Mouse (Mus musculus) common myeloid progenitor, adult 5-6 weeks (primary cell): ENCODE results near the gene Gramd4. TPM values are rescaled to one million over a fixed set of nuclear protein-coding genes. Genes with fewer than 3 reads are reported as not detected.
"Not testable (repeated sequence)": the region's sequence is repeated elsewhere in the genome, so short reads cannot be mapped to it uniquely, and the experiment has no call there.

Source experiments
- ATAC-seq: replicated peaks from 2 replicates; pipeline ENCODE4 v1.8.0; 2016; ENCODE audit warnings: low read depth, mild to moderate bottlenecking, moderate TSS enrichment, inconsistent platforms; ENCODE audit not compliant: poor library complexity, severe bottlenecking
- total RNA-seq: library from RNA; stranded (forward); fragments of 200-1000, 187-1606 nt; gene quantifications from 2 replicates; pipeline ENCODE4 v1.2.3, GENCODE M21; 2017

The Gramd4 gene
- total RNA-seq, 1 experiment from 2014 or later = 33.1 TPM

DNA sequence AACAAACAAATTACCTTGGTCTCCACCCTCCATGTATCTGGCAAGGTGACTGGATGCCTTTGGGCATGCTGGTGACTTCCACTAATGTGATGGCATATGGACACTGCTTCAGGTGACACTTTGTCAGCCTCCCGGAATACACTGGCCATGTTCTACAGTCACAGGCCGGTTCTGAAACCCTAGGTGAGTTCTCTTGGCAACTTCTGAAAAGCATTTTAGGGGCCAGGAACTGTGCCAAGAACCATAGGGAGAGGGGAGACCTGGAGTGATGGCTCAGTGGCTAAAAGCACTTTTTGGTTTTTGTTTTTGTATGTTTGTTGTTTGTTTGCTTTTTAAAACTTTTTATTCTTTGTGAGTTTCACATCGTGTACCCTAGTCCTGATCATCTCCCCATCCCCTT, 8.0 kb upstream of the Gramd4 start:
- ATAC-seq = no peak

DNA sequence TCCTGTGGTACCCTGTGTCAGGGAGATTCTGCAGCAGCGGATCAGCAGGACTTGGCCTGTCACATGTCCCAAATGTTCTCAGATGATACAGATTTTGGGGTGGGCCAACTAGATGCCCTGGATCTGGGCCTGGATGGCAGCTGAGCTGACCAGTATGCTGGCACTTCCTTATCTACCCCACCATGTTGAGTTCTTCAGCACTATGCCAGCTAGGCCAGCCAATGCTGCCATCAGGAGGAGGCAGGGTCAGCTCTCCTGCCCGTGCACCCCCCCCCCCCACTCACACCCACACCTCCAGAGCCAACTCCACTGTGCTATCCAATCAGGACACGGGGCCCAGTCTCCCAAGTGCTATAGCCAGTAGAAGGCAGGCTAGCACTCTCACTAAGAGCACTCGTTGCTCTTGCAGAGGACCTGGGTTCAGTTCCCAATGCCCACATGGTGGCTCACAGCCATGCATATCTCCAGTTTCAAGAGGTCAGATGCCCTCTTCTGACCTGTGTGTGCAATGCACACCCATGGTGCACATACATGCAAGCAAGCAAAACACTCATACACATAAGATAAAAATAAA, 7.2 kb upstream of the Gramd4 start:
- ATAC-seq = peak; percentile 37

DNA sequence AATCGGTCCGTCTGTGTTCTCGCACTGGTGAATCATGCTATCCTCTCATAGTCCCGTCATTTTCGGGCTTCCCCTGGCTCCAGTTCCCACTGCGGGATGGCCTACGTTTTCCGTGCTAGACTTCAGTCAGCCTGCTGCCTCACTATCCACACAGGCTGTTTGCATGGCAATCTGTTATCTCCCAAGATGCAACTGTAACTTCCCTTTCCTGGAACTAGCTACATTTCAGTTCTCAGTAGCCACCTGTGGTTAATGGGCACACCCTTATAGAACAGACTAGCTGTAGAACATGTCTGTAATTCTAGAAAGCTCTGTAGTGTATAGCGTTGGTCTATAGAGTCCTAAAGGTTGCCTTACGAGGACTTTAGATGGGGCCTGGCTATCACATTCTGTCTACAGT, 6.3 kb upstream of the Gramd4 start:
- peak; percentile 82 for ATAC-seq

DNA sequence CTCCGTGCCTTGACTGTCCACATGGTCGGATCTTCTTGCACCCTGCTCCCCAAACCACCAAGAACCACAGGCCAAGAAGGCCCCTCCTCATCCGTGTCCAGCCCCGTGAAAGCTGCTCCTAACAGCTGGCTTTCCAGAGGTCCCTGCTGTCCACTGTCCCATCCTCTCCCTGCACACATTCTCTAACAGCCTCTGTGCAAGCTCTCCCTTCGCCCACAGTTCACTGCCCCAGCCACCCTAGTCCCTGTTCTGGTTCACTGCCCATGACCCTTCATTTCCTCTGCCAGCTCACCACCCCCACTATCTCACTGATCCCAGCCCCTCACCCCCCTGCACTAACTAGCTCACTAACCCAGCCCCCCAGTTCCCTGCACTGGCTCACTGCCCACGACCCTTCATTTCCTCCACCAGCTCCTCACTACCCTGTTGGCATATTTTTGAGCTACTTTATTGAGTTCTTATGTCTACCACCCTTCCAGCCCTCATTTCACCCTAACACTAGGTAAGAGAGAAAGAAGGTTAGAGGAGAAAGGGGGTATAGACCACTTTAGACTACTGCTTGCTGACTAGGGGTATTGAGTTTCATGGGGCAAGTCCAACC, 5.5 kb upstream of the Gramd4 start:
- ATAC-seq = no peak

DNA sequence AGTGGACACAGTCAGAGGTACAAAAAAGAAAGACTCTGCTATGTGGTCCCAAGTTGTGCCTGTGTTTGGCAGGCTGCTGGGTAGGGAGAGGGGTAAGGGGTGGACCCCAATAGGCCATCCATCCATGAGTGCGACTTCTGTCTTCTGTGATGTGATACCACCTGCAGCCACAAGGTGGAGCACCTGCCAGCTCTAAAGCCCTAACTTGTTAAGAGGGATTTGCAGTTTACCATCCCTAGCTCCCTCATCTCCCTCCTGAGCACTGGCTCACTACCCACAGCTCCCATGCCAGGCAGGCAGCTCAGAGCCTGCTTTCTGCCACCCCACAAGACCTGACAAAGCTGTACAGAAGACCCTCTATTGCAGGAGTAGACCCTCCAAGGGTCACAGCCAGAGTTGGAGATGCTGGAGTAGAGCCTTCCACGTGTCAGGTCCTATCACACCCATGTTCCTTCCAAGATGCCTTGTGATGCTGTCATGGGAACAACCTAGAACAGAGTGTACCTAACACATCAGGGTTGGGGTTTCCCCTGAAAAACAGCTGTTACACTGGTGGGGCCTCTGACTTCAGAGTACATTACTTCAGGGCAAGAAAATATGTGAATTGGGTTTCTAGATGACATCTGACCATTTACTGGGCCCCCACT, 3.5 kb upstream of the Gramd4 start:
- ATAC-seq = peak; percentile 37; the same call in 1 of the 2 replicates

DNA sequence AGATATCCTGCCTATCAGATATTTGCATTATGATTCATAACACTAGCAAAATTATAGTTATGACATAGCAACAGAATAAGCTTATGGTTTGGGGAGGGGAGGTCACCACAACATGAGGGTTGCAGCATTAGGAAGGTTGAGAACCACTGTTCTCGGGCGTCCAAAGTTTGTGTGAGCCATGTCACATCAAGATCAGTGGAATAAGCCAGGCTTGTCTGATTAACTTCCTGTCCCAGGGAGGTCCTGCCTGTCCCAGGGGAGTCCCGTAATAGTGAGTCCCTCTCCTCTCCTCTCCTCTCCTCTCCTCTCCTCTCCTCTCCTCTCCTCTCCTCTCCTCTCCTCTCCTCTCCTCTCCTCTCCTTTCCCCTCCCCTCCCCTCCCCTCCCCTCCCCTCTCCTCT, 2.6 kb upstream of the Gramd4 start:
- not testable (repeated sequence) for ATAC-seq

DNA sequence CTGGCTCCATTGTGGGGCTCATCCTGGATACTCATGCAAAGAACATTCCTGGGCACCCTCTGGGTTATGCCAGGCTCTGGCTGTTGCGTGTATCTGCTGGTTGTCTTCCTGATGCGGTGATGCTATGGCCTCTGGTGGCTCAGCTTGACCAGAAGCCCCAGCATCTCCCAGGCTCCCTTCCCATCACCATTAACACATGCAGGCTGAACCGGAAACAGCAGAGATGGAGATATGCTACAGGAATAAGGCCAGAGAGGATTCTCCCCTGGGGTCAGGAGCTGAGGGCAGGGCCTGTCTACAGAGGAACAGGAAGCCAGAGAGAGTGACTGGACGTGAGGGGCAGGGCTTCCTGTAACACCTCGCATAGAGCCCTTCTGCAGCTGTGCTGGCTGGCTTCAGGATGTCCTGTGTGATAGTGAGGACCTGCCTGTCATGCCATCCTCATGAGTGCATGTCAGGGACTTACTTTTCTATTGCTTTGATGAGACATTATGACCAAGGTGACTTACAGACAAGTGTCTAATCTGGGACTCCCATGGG, 1.2 kb upstream of the Gramd4 start:
- ATAC-seq = peak; percentile 23

DNA sequence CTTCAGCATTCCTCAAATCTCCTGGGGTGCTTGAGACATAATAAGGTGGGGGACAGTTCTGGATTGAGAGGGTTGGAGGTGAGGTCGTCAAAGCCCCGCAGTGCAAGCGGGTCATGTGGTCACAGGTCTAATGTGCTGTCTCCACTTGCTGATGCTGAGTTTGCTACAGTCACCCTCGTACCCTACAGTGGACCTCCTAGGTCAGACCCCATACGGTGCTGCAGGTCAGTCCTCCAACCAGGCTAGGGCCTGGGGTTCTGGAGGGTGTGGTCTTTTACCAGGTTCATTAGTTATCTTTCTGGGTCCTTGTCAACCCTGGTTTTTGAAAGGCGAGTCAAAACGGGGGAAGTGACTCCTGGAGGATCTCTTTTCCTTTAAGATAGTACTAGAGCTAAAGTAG, 413 bp downstream of the Gramd4 start:
- no peak for ATAC-seq

DNA sequence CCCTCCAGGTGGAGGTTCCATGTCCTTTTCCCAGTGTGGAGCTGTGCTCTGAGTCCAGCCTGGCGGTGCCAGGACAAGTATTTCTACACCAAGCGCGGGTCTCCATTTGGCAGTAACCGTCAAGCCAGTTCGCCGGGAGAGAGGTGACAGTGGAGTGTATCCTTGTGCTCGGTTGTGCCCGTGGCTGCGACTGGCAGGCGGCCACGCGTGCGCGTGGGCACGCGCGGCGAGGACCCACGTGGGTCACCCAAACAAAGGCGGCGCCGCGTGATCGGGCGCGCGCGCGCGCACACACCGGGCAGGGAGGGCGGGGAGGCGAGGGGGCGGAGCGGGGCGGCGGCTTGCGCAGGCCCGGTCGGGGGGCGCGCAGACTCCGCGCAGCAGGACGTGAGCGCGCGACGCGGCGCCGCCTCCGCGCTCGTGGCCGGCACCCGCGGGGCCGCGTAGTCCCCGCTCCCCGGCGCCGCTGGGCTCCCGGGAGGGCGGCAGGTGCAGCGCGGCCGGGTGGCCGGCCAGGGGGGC, 960 bp downstream of the Gramd4 start:
- ATAC-seq = peak; percentile 6; the same call in 1 of the 2 replicates

DNA sequence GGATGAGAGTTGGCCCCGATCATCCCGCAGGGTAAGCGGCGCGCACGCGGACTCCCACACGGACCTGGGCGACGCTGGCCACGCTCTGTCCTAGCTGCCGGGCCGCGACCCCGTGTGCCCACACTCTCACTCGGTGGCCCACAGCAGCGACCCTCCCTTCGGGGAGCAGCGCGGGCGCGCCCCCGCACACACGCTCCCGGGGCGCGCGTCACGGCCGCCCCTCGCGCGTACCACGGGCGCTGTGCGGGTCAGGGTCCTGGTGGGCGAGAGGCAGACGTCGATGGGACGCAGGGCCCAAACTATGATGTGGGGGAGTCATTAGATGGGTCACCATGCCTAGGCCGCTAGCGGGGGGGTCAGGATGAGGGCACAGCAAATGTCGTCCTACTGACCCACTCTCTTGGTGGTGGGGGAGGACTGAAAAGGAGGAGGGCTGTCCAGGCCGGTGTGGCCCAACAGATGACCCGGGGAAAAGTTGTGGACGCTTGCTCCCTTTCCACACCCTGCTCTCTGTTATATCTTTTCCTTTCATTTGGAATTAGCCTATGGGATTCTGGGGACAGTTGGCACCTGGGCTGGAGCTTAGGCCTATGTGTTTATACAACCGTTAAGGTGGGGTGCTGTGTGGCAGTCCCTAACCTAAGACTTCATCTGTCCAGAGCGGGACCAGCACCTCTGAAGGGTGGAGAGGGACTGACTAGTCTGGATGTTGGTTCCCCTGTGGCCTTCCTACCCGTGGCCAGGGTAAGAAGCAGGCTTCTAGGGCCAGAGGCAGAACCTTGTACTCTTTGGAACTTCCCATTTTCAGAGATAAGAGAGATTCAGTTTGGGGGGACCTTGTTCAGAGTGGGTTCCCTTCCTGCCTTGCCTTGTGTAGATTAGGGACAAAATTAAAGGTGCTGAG, 1.7 kb downstream of the Gramd4 start:
- ATAC-seq = peak; percentile 49

DNA sequence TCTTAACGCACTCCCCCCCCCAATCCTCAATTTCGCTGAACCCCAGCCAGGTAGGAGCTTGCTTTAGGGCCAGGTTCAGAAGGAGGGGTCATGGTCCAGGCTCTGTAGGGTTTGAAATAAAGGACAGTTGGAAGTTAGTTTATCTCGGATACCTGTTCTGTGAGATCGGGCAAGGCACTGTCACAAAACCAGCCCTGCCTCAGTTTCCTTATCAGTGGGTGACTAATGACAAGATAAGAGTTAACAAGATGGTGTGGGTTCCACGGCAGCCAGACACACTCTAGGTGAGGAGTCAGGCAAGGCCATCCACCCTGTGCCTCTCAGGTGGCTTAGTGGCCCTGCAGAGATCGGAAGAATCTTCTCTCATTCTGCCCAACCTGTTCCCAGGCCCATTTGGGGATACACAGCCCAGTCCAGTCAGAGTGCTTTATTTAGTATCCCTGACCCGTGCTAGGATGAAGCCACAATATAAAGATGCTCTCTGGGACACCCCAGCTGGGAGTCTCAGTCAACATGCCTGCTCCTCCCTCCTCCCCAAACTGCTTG, 2.4 kb downstream of the Gramd4 start:
- ATAC-seq = no peak

DNA sequence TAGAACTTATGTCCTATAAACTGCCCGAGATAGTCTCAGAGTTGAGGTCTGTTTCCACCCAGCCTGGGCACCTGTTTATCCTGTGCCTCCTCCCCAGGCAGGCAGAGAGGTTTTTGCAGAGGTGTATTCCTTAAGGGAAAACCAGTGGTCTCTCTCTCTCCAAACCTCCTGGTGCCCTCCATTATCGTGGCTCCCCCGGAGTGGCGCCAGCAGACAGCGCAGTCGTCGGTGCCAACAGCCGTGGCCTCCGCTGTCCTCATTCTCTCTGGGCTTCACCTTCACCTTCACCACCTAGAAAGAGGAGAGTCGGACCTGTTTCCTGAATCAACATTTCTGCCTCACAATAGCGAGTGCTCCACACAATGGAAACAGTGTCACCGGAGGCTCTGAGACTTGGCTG, 3.1 kb downstream of the Gramd4 start:
- ATAC-seq = no peak

DNA sequence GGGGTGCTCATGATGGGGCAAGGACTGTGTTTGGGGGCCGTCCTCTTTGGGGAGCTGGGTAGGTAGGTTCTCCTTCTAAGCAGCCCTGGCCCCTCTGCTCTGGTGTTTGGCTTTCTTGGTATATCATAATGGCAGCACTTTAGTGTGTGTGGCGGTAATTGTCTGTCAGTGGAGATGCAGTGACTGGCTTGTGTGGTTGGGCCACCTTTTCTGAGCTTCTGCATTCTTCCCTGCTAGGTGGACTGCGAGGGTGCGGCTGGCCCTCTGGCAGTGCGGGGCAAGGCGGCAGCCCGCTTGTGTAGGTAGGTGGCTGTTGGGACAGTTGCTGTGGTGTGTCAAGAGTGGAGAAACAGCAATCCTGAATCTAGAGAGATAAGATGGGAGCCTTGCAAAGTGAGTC, 3.7 kb downstream of the Gramd4 start:
- no peak for ATAC-seq

DNA sequence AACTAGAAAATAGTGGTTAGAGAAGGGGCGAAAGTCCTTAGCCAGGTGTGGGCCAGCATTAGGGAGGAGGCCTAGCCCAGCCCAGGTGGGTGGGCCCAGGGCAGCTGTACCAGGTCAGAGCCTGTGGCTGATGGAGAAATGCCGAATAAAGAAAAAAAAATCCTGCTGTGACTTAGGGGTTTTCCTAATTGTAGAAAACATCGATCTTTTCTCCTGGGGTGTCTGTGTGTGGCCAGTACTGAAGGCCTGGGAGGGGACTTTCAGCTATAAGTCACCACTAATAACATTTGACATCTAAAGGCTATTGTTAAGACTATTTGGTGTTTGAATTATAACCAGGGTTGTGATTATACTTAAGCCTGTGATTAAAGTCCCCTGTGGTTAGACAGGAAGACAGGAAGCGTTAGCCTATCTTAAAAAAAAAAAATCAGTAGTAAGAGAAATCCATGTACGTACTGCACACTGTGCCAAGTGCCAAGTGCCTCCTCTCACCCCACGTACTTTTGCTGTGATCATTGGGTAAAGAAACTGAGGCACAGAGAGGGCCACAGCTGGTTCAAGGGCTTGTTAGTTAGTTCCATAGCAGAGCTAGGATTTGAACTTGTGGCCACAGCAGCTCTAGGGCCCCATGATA, 4.5 kb downstream of the Gramd4 start:
- no peak for ATAC-seq

DNA sequence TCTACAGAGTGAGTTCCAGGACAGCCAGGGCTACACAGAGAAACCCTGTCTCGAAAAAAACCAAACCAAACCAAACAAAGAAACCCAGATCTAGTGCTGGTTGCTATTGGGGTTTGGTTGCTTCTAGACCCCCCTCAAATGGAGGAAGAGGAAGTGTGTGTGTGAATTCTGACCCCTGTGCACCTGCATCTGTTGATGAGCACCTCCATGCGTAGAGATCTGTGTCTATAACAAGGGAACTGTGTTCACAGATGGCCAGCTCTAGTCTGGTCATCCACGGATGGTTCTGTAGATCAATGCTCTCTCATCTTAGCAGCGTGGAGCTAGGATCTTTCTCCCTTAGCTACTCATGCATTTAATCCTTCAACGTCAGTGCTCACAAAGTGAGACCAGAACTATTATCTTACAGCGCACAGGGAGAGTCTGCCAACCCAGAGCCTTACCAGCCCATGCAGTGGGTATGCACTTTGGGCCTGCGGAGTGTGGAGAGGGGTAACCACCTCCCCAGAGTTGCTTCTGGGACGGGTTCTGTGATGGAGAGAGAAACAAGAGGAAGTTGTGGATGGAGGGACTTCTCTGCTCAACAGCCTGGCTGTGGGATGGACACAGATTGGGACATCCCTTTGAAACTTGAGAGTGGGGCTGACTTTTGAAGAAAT, 6.8 kb downstream of the Gramd4 start:
- ATAC-seq = no peak

DNA sequence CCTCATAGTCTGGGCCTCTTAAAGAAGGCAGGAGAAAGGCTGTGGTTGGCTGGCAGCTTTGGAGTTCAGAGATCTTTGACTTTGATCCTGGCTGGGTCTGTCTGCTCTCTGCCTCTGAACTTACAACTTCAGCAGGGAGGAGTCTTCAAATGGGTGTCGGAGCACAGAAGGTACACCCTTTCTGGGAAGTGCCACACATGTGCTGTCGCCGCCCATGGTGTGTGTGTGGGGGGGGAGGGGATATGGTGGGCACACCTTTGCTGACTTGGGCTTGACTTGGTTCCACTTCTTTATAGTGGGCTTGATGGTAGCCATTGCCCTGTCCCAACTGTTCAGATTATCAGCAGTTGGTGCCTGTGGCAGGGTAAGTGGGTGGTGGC, 7.3 kb downstream of the Gramd4 start:
- no peak for ATAC-seq

DNA sequence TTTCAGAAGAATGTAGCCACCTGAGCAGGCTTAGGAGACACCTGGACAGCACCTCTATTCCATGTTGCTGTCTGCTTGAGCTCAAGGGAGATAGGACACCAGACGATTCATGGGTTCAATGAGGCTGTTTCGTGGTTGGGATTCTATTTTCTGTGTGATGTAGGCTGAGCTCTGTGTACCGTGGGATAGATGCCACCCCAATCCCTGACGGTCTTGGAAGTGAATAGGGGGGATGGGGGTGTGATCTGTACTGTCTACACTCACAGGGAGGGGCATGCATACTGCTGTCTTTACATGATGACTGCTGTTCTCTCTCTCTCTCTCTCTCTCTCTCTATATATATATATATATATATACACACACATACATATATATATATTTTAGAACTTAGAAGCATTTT, 7.9 kb downstream of the Gramd4 start:
- no peak for ATAC-seq

DNA sequence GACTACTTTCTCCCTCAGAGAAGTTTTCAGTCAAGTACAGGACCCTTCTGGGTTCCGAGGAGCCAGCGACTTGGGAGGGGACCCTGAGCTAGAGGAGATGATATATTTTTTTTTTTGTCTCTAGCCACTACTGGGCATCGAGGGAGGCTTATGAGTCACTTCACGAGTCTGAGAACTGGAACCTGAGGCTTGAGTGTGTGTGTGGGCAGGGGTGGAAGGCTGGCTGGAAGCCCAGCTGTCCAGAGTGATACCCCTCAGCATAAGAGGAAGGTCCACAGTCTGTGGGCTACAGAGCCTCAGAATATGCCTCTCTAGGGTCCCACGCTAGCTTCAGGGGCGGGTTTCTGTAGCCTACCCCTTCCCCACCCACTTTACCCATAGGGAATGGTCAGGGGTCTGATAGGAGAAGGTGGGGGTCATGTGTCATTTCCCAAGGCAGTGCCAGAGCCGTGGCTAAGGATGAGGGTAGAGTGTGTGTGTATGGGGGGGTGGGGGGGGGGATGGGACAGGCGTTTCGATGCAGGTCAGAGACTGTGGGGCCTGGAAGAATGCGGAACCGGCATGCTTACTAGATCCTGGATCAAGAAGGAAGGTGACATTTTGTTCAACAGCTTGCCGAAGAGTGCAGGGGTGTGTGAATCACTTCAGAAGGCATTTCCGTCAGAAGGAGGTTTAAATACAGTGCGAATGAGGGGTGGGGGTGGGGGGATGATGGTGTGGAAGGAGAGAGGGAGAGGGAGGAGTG, 9.5 kb downstream of the Gramd4 start:
- no peak for ATAC-seq

DNA sequence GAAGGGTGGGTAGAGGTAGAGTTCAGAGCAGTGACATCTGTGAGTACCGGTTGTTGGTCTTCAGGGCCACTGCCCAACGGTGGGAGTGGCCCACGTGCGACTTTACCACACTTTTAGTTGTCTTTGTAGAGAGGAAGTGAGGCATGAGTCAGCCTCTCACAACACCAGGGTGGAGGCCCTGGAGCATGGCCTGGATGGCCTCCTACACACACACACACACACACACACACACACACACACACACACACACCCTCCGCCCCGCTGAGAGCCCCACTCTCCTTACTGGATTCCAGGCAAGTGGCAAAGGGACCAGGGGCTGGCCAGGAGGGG, 10.1 kb downstream of the Gramd4 start:
- peak; percentile 67 for ATAC-seq
